Mouse (Mus musculus) heart, embryonic 14.5 days (tissue): Measurements from ENCODE around the gene Rab11b. TPM values are rescaled to one million over a fixed set of nuclear protein-coding genes. Genes with fewer than 3 reads are reported as not detected.
"Not testable (repeated sequence)": the region's sequence is repeated elsewhere in the genome, so short reads cannot be mapped to it uniquely, and the experiment has no call there.

ENCODE experiments used
- ATAC-seq: fragments of 200-750 bp; cut with Nextera tagmentation; 2 replicates; pipeline ENCODE4 v1.8.0; 2017; ENCODE audit warnings: low read depth, moderate TSS enrichment; ENCODE audit not compliant: insufficient number of reproducible peaks, insufficient read depth, low FRiP score
- H3K27ac ChIP-seq, 2 experiments: fragments of 200-500 bp in 1 of 2; fragments of 300-500 bp in 1 of 2; sonication (generic) in 1 of 2; replicated peaks in 1 of 2; 2 replicates each; pipeline ENCODE4 v1.5.1; 2012 to 2014; ENCODE audit warnings: low read depth in 2 of 2, low read length in 2 of 2, control low read depth in 1 of 2, mild to moderate bottlenecking in 1 of 2, mixed read lengths in 1 of 2; ENCODE audit not compliant: control insufficient read depth in 1 of 2, insufficient read depth in 1 of 2
- H3K27me3 ChIP-seq: fragments of 300-500 bp; sonication (generic); 2 replicates; pipeline ENCODE4 v1.6.1; 2014; ENCODE audit warnings: mild to moderate bottlenecking, low read length, control low read depth; ENCODE audit not compliant: control insufficient read depth, insufficient read depth
- H3K36me3 ChIP-seq: fragments of 300-500 bp; sonication (generic); 2 replicates; pipeline ENCODE4 v1.6.1; 2014; ENCODE audit warnings: mild to moderate bottlenecking, control low read depth, low read length, mixed read lengths; ENCODE audit not compliant: control insufficient read depth, insufficient read depth
- H3K4me1 ChIP-seq, 2 experiments: fragments of 200-500 bp in 1 of 2; fragments of 300-500 bp in 1 of 2; sonication (generic) in 1 of 2; 2 replicates each; pipeline ENCODE4 v1.6.1; 2012 to 2014; ENCODE audit warnings: low read length in 2 of 2, control low read depth in 1 of 2, mixed read lengths in 1 of 2; ENCODE audit not compliant: control insufficient read depth in 2 of 2, insufficient read depth in 2 of 2
- H3K4me2 ChIP-seq: fragments of 300-500 bp; sonication (generic); 2 replicates; pipeline ENCODE4 v1.6.1; 2014; ENCODE audit warnings: mild to moderate bottlenecking, low read length
- H3K4me3 ChIP-seq, 2 experiments: fragments of 200-500 bp in 1 of 2; fragments of 300-500 bp in 1 of 2; sonication (generic) in 1 of 2; 2 replicates each; pipeline ENCODE4 v1.5.1; 2012 to 2014; ENCODE audit warnings: low read length in 2 of 2, mild to moderate bottlenecking in 2 of 2, control low read depth in 1 of 2, low read depth in 1 of 2, moderate library complexity in 1 of 2; ENCODE audit not compliant: control insufficient read depth in 1 of 2, insufficient read depth in 1 of 2
- H3K9ac ChIP-seq: fragments of 300-500 bp; sonication (generic); 2 replicates; pipeline ENCODE4 v1.6.1; 2014; ENCODE audit warnings: mild to moderate bottlenecking, low read length
- H3K9me3 ChIP-seq: fragments of 300-500 bp; sonication (generic); 2 replicates; pipeline ENCODE4 v1.6.1; 2016; ENCODE audit warnings: low read length, control low read depth; ENCODE audit not compliant: control insufficient read depth
- WGBS: fragments of 180-500 bp; shearing (Covaris S2); extraction: QIAGEN DNeasy Blood & Tissue Kit; methylation state at CpG from one replicate; pipeline ENCODE4 v1.1.7; 2014; 5-methylcytosine and 5-hydroxymethylcytosine counted together
- polyA plus RNA-seq: library from polyadenylated mRNA; unstranded; fragments of >200 nt; fragmentation: Nextera tagmentation; extraction: Ambion mirVana; gene quantifications from 2 replicates; pipeline ENCODE4 v1.2.1, GENCODE M21; 2014

Rab11b gene
- polyA plus RNA-seq, 1 experiment from 2014 or later: 300 TPM

DNA sequence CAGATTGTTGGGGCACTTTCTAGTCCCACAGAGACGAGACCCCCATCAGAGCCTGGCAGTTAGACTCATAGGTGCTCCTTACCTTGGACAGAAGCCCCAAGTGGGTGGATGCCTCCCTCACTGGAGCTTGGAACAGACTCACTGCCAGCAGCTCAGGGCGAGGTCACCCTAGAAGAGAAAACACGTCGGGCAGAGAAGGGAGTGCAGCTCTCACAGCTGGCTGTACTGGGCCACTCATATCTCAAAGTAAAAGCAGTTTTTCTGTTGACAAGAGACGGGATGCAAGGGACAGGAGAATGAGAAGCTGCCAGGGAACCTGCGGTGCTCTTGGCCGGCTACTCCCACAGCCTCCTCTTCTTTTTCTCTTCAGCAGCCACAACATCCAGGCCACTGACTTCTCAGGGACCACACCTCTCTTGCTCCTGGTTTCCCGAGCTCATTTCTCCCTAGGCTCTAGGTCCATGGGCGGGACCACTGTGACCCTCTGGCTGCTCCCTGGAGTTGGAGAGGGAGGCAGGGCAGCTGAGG, 27.7 kb downstream of the Rab11b start:
- H3K9me3 ChIP-seq, H3K4me1 ChIP-seq, H3K27me3 ChIP-seq, H3K4me2 ChIP-seq, H3K9ac ChIP-seq, H3K36me3 ChIP-seq, H3K4me3 ChIP-seq, ATAC-seq, H3K27ac ChIP-seq: not testable (repeated sequence)
- 47% methylated on average over 9 of the region's 9 CpGs for WGBS

DNA sequence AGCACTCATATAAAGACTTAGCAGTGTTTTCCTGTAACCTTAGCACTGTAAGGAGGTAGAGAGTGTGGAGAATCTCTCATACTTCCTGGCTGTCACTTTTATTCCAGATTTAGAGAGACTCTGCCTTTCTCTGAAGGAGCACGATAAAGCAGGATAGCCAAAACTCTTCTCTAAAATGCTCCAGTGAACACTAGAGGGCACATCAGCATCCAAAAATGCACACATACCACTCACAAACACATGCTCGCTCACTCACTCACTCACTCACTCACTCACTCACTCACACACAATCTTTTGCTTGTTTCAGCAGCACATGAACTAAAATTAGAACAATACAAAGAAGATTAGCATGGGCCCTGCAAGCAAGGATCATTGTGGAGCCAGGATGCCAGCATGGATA, 31.1 kb downstream of the Rab11b start:
- ATAC-seq: no peak
- Histone ChIP-seq H3K27ac (no peak overlapping the region), H3K4me2 (no peak overlapping the region), H3K9ac (no peak overlapping the region), H3K36me3 (no peaks in the 10 kb centered on the region), H3K4me1 (peaks cover 0 to 3% of the 10 kb centered on the region in 2 experiments; a peak in 1 of 4 replicates), H3K27me3 (no peaks in the 10 kb centered on the region), H3K9me3 (no peaks in the 10 kb centered on the region), H3K4me3 (no peak overlapping the region)
- WGBS: 64% methylated on average over 2 of the region's 2 CpGs

DNA sequence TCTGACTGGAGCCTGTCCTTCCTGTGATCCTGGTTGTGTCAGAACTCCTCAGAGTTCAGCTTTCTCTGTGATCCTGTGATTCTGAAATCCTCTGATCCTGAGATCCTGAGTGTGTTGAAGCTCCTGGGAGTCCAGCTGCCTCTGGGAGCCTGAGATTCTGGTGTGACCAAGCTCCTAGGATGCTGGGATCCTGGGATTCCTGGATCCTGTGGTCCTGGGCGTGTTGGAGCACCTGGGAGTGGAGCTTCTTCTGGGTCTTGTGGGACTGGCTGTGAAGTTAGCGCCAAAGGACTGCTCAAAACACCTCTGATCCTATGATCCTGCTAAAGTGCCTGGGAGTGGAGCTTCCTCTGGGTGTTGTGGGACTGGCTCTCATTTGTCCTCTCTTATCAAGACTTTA, 31.9 kb downstream of the Rab11b start:
- Histone ChIP-seq H3K4me2 (no peak overlapping the region), H3K9me3 (no peaks in the 10 kb centered on the region), H3K36me3 (no peaks in the 10 kb centered on the region), H3K27ac (no peak overlapping the region), H3K9ac (no peak overlapping the region), H3K4me3 (no peak overlapping the region), H3K27me3 (no peaks in the 10 kb centered on the region), H3K4me1 (peaks cover 0 to under 1% of the 10 kb centered on the region in 2 experiments; a peak in 1 of 4 replicates)
- no peak for ATAC-seq
- WGBS: 86% methylated on average over 2 of the region's 2 CpGs

DNA sequence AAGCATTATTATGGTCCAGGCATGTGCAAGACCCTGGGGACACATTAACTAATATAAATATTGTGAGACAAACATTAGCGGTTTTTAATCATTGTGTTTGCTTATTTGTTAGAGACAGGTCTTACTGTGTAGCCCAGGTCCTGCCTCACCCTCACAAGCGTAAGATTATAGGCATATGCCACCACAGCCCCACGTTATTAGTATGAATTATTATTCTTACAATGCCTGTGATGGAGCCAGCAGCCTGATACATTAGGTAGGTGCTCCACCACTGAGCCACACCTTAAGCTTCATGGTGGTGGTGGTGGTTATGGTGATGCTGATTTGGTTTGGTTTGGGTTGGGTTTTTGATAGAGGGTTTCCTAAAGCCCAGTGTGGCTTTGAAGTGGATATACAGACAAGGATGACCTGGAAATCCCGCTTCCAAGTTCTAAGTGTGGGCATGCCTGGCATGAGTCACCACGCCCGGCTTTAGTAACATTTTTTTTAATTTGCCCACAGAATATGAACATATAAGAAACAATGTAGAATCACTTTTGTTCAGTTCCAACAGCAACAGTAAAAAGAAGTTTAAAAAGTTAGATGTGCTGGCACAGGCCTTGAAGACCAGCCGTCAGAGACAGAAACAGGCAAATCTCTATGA, 40.5 kb downstream of the Rab11b start:
- H3K27me3 ChIP-seq: no peaks in the 10 kb centered on the region
- H3K36me3 ChIP-seq: no peaks in the 10 kb centered on the region
- H3K27ac ChIP-seq: no peak overlapping the region
- no peak overlapping the region for H3K9ac ChIP-seq
- no peaks in the 10 kb centered on the region for H3K9me3 ChIP-seq
- H3K4me3 ChIP-seq: no peak overlapping the region
- peaks cover 0 to 5% of the 10 kb centered on the region in 2 experiments; a peak in 1 of 4 replicates for H3K4me1 ChIP-seq
- ATAC-seq: no peak
- H3K4me2 ChIP-seq: no peak overlapping the region
- WGBS: 93% methylated on average over 7 of the region's 7 CpGs

DNA sequence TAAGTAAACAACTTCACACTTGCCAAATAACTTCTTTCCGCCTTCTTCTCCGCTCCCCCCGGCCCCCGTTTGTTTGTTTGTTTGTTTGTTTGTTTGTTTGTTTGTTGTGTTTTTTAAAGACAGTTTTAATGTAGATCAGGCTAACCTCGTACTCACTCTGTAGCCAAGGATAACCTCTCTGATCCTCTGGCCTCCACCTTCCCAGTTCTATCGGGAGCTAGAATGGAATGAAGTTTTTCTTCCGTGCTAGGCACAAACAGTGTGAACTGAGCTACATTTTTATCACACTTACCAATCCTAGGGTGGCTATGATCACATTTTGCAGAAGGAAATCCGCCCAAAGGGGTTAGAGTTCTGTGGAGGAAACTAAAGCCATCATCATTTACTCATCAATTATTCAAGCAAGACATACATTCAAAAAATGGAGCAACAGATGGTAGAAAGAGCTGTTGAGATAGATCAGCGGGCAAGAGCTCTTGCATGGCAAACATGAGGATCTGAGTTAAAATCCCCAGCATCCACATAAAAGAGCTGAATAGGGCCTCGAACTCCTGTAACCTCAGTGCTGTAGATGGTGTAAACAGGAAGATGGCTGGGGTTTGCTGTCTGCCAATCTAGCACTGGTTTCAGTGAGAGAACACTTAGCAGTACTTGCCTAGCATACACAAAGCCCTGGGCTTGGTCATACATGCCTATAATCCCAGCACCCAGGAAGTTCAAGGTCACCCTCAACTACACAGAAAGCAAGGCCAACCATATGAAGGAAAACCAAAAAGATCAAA, 41.2 kb downstream of the Rab11b start:
- Histone ChIP-seq H3K27me3 (no peaks in the 10 kb centered on the region), H3K4me1 (peaks cover 0 to 5% of the 10 kb centered on the region in 2 experiments; a peak in 1 of 4 replicates), H3K9ac (no peak overlapping the region; the same call in 1 of the 2 replicates), H3K9me3 (no peaks in the 10 kb centered on the region), H3K4me2 (peak overlapping the region; percentile 76), H3K27ac (no peak overlapping the region), H3K4me3 (peak overlapping the region; percentile 91 to 98), H3K36me3 (no peaks in the 10 kb centered on the region)
- WGBS: 43% methylated on average over 10 of the region's 10 CpGs
- ATAC-seq: no peak

DNA sequence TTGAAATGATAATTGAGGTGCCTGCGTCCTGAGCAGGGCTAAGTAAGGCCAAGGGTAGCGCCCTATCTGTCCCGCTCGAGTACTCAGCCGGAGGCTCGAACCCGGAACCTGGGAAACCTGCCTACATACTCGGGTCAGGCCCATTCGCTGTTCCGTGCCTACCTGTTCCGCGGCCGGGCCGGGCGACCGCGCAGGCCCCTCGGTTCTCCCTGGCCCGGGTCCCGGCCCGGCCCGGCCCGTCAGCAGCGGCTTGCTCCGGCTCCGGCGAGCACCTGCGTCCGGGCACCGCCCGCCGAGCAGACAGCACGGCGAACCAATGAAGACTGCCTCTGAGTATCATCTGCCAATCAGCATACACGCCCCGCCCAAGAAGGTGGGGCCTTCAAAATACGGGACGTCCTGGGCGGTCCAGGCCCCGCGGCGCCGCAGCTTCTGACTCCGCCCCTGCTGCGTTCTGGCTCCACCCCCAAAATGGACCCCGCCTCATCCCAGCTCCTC, 41.9 kb downstream of the Rab11b start, which contains the start of gene March2:
TSS of gene March2 (minus strand) at position 287 of the 498 bp plus-strand sequence.
- Histone ChIP-seq H3K4me1 (peaks cover 0 to 5% of the 10 kb centered on the region in 2 experiments; a peak in 2 of 4 replicates), H3K36me3 (no peaks in the 10 kb centered on the region), H3K4me2 (peak within 1 kb of the TSS; percentile 76), H3K27ac (peak within 1 kb of the TSS in 1 of 2 experiments; percentile 8; a peak in 1 of 4 replicates), H3K27me3 (no peaks in the 10 kb centered on the region), H3K9me3 (no peaks in the 10 kb centered on the region), H3K4me3 (peak within 1 kb of the TSS; percentile 91 to 98), H3K9ac (peak within 1 kb of the TSS; percentile 79)
- ATAC-seq: peak; percentile 100
- 0% methylated on average over 44 of the region's 46 CpGs for WGBS

DNA sequence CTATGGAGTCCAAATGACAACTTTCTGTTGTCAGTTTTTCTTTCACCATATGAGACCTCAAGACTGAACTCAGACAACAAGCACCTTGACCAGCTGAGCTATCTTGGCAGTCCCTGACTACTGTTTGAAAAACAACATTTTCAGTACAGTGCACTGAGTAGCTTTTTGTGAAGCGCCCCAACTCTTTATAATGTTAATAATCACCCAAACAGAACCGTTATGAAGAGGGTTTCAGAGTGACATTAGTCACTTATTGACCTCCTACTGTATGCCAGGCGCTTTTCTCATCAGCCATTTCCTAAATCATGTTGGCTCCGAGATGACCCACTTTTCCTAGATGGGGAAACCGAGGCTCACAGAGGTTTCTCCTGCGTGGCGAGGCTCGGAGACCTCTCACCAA, 42.3 kb downstream of the Rab11b start:
- no peak for ATAC-seq
- H3K36me3 ChIP-seq: no peaks in the 10 kb centered on the region
- H3K27ac ChIP-seq: 0 out of 4 replicates have a peak overlapping the region, but pooled peaks of 1 of the 2 experiments have one; percentile 8
- H3K4me3 ChIP-seq: peak overlapping the region; percentile 91 to 98
- H3K4me1 ChIP-seq: peaks cover 2 to 9% of the 10 kb centered on the region in 2 experiments; a peak in 3 of 4 replicates
- H3K27me3 ChIP-seq: no peaks in the 10 kb centered on the region
- WGBS: 9% methylated on average over 8 of the region's 8 CpGs
- H3K9me3 ChIP-seq: no peaks in the 10 kb centered on the region
- H3K9ac ChIP-seq: peak overlapping the region; percentile 79
- H3K4me2 ChIP-seq: peak overlapping the region; percentile 76
